Mouse (Mus musculus): ENCODE data around the gene Sox5. TPM values are rescaled to one million over a fixed set of nuclear protein-coding genes. Genes with fewer than 3 reads are reported as not detected.

Sox5 gene
- polyA plus RNA-seq, 1 experiment from 2014 or later = 4.9 TPM

DNA sequence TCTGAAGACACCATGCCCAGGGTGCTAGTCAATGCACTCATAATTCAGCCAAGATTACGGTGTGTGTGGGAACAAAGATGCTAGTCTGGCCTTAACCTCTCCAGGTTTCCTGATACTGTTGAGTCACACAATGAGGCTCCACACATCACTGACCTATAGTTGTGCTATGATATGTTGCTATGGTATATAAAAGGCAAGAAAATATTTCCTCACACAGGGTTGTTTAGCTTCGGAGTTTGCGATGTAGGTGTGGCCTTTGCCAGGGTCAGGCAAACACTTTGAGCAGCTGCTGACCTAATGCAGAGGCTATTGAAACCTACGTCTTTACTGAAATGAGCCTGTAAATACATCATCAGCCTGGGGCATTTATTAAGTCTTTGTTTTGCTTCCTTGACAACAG, 833.7 kb downstream of the Sox5 start:
- Histone ChIP-seq H3K27ac (no peak overlapping the region), H3K27me3 (no peaks in the 10 kb centered on the region), H3K9ac (no peak overlapping the region), H3K4me2 (no peak overlapping the region), H3K4me1 (replicated peaks) (no peaks in the 10 kb centered on the region), H3K9me3 (replicated peaks) (no peaks in the 10 kb centered on the region), H3K36me3 (no peaks in the 10 kb centered on the region), H3K4me3 (replicated peaks) (no peak overlapping the region)
- ATAC-seq (ENCODE audit: low read depth) = no peak
- DNase-seq = no peak
- 73% methylated on average over 4 of the region's 4 CpGs for WGBS (ENCODE audit: insufficient replicate concordance)

DNA sequence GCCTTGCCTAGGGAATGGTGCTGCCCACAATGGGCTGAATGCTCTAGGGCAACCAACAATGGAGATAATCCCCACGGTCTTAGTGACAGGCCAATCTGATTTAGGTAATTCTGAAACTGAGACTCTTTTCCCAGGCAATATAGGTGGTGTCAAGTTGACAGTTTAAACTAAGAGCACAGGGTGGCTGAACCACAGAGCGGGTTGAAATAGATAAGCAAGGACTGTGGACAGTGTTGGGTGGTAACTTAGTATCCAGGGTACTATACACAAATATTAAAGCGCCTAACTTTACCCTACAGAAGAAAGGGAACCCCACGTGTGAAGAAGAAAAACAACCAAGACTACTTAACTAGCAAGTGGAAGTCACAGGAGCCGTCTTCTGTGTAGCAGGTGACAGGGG, 838.7 kb downstream of the Sox5 start:
- no peak overlapping the region for H3K27ac ChIP-seq
- no peak overlapping the region for H3K9ac ChIP-seq
- DNase-seq (no peak), ATAC-seq (ENCODE audit: low read depth) (peak; percentile 47; the same call in 1 of the 2 replicates)
- no peaks in the 10 kb centered on the region for H3K27me3 ChIP-seq
- no peak overlapping the region for H3K4me2 ChIP-seq
- WGBS (ENCODE audit: insufficient replicate concordance) = 51% methylated on average over 5 of the region's 5 CpGs
- no peaks in the 10 kb centered on the region for H3K36me3 ChIP-seq
- no peak overlapping the region for H3K4me3 ChIP-seq (replicated peaks)
- no peaks in the 10 kb centered on the region for H3K4me1 ChIP-seq (replicated peaks)
- no peaks in the 10 kb centered on the region for H3K9me3 ChIP-seq (replicated peaks)

- Histone ChIP-seq H3K9me3 (replicated peaks) (no peaks in the 10 kb centered on the region), H3K27me3 (no peaks in the 10 kb centered on the region), H3K9ac (no peak overlapping the region), H3K27ac (no peak overlapping the region), H3K36me3 (no peaks in the 10 kb centered on the region), H3K4me2 (no peak overlapping the region), H3K4me1 (replicated peaks) (no peaks in the 10 kb centered on the region), H3K4me3 (replicated peaks) (no peak overlapping the region)
- no peak for DNase-seq
- WGBS (ENCODE audit: insufficient replicate concordance) = 64% methylated on average over 8 of the region's 8 CpGs
- no peak for ATAC-seq (ENCODE audit: low read depth)
Measured at GRCm38 (mm10) chr6:143941291-143941785, 840.4 kb downstream of the Sox5 start.

GRCm38 (mm10) chr6:143923146-143923545, 858.6 kb downstream of the Sox5 start:
- Histone ChIP-seq H3K27ac (no peak overlapping the region), H3K4me3 (replicated peaks) (no peak overlapping the region), H3K36me3 (no peaks in the 10 kb centered on the region), H3K4me2 (no peak overlapping the region), H3K27me3 (no peaks in the 10 kb centered on the region), H3K9me3 (replicated peaks) (no peaks in the 10 kb centered on the region), H3K4me1 (replicated peaks) (no peaks in the 10 kb centered on the region), H3K9ac (no peak overlapping the region)
- DNase-seq = no peak
- 77% methylated on average over 6 of the region's 6 CpGs for WGBS (ENCODE audit: insufficient replicate concordance)
- no peak for ATAC-seq (ENCODE audit: low read depth)

- H3K4me3 ChIP-seq (replicated peaks) = no peak overlapping the region
- ATAC-seq (ENCODE audit: low read depth) (no peak), DNase-seq (no peak)
- H3K4me2 ChIP-seq = no peak overlapping the region
- H3K9ac ChIP-seq = no peak overlapping the region
- 72% methylated on average over 16 of the region's 16 CpGs for WGBS (ENCODE audit: insufficient replicate concordance)
- no peaks in the 10 kb centered on the region for H3K4me1 ChIP-seq (replicated peaks)
- H3K36me3 ChIP-seq = no peaks in the 10 kb centered on the region
- H3K9me3 ChIP-seq (replicated peaks) = no peaks in the 10 kb centered on the region
- H3K27ac ChIP-seq = no peak overlapping the region
- H3K27me3 ChIP-seq = no peaks in the 10 kb centered on the region
Measured at GRCm38 (mm10) chr6:143918405-143918947, 863.3 kb downstream of the Sox5 start.

- no peak overlapping the region for H3K4me2 ChIP-seq
- no peak overlapping the region for H3K9ac ChIP-seq
- no peak overlapping the region for H3K4me3 ChIP-seq (replicated peaks)
- H3K36me3 ChIP-seq = no peaks in the 10 kb centered on the region
- ATAC-seq (ENCODE audit: low read depth) (no peak), DNase-seq (no peak)
- no peak overlapping the region for H3K27ac ChIP-seq
- H3K9me3 ChIP-seq (replicated peaks) = no peaks in the 10 kb centered on the region
- no peaks in the 10 kb centered on the region for H3K27me3 ChIP-seq
- H3K4me1 ChIP-seq (replicated peaks) = no peaks in the 10 kb centered on the region
- 68% methylated on average over 10 of the region's 10 CpGs for WGBS (ENCODE audit: insufficient replicate concordance)
Measured at GRCm38 (mm10) chr6:143916152-143916735, 865.5 kb downstream of the Sox5 start.

DNA sequence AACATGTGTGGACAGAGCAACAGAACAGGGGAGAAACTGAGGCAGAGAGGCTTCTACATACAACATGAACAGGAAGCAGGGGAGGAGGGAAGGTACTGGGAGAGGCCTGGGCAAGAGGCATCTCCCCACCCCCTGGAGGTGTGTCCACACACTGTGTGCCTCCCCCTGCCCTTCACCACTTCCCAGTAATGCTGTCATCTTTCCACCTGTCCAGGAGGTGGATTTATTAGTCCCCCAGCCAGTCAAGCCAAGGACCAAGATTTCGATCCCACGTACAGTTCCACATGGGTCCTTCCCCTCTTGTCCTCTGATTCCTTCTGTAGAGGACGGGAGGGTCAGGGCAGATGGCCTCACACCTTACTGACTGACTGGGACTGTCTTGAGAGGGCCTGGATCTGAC, 866.1 kb downstream of the Sox5 start:
- H3K27ac ChIP-seq = no peak overlapping the region
- H3K9ac ChIP-seq = no peak overlapping the region
- 84% methylated on average over 3 of the region's 3 CpGs for WGBS (ENCODE audit: insufficient replicate concordance)
- no peaks in the 10 kb centered on the region for H3K27me3 ChIP-seq
- DNase-seq (no peak), ATAC-seq (ENCODE audit: low read depth) (peak; percentile 31; the same call in 1 of the 2 replicates)
- no peak overlapping the region for H3K4me2 ChIP-seq
- H3K36me3 ChIP-seq = no peaks in the 10 kb centered on the region
- H3K9me3 ChIP-seq (replicated peaks) = no peaks in the 10 kb centered on the region
- no peaks in the 10 kb centered on the region for H3K4me1 ChIP-seq (replicated peaks)
- no peak overlapping the region for H3K4me3 ChIP-seq (replicated peaks)

GRCm38 (mm10) chr6:143912316-143912715, 869.5 kb downstream of the Sox5 start:
- H3K27ac ChIP-seq = no peak overlapping the region
- no peak overlapping the region for H3K9ac ChIP-seq
- DNase-seq = no peak
- no peaks in the 10 kb centered on the region for H3K9me3 ChIP-seq (replicated peaks)
- 62% methylated on average over 3 of the region's 3 CpGs for WGBS (ENCODE audit: insufficient replicate concordance)
- no peaks in the 10 kb centered on the region for H3K4me1 ChIP-seq (replicated peaks)
- no peaks in the 10 kb centered on the region for H3K27me3 ChIP-seq
- H3K36me3 ChIP-seq = no peaks in the 10 kb centered on the region
- H3K4me2 ChIP-seq = no peak overlapping the region
- no peak for ATAC-seq (ENCODE audit: low read depth)
- no peak overlapping the region for H3K4me3 ChIP-seq (replicated peaks)

DNA sequence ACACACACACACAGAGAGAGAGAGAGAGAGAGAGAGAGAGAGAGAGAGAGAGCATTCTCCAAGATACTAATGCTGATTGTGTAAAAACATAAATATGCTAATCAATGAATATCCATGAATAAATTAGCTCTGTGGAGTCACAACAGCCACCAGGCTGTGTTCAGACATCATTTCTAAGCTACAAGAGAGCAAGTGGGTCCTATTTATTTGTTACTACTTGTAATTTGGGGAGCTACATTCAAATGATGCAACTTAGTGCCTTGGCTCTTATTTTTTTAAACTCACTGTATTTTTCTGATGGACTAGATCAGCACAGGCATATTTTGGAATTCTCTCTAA, 877.1 kb downstream of the Sox5 start:
- H3K4me3 ChIP-seq (replicated peaks) = no peak overlapping the region
- H3K36me3 ChIP-seq = no peaks in the 10 kb centered on the region
- no peak overlapping the region for H3K4me2 ChIP-seq
- no peaks in the 10 kb centered on the region for H3K4me1 ChIP-seq (replicated peaks)
- H3K27me3 ChIP-seq = no peaks in the 10 kb centered on the region
- DNase-seq = no peak
- H3K27ac ChIP-seq = no peak overlapping the region
- no peak overlapping the region for H3K9ac ChIP-seq
- H3K9me3 ChIP-seq (replicated peaks) = no peaks in the 10 kb centered on the region
- ATAC-seq (ENCODE audit: low read depth) = no peak

GRCm38 (mm10) chr6:143903981-143904692, 877.6 kb downstream of the Sox5 start:
- Histone ChIP-seq H3K9me3 (replicated peaks) (no peaks in the 10 kb centered on the region), H3K27me3 (no peaks in the 10 kb centered on the region), H3K4me2 (no peak overlapping the region), H3K4me3 (replicated peaks) (no peak overlapping the region), H3K27ac (no peak overlapping the region), H3K36me3 (no peaks in the 10 kb centered on the region), H3K4me1 (replicated peaks) (no peaks in the 10 kb centered on the region), H3K9ac (no peak overlapping the region)
- DNase-seq (no peak), ATAC-seq (ENCODE audit: low read depth) (no peak)
- WGBS (ENCODE audit: insufficient replicate concordance) = 69% methylated on average over 10 of the region's 10 CpGs

GRCm38 (mm10) chr6:143900871-143901270, 880.9 kb downstream of the Sox5 start:
- no peaks in the 10 kb centered on the region for H3K9me3 ChIP-seq (replicated peaks)
- no peaks in the 10 kb centered on the region for H3K27me3 ChIP-seq
- no peak for ATAC-seq (ENCODE audit: low read depth)
- H3K4me3 ChIP-seq (replicated peaks) = no peak overlapping the region
- H3K4me1 ChIP-seq (replicated peaks) = no peaks in the 10 kb centered on the region
- H3K9ac ChIP-seq = no peak overlapping the region
- H3K36me3 ChIP-seq = no peaks in the 10 kb centered on the region
- WGBS (ENCODE audit: insufficient replicate concordance) = 75% methylated on average over 4 of the region's 4 CpGs
- no peak overlapping the region for H3K27ac ChIP-seq
- no peak overlapping the region for H3K4me2 ChIP-seq
- DNase-seq = no peak

GRCm38 (mm10) chr6:143895092-143895491, 886.7 kb downstream of the Sox5 start:
- WGBS (ENCODE audit: insufficient replicate concordance) = 83% methylated on average over 6 of the region's 6 CpGs
- Histone ChIP-seq H3K4me3 (replicated peaks) (no peak overlapping the region), H3K27me3 (no peaks in the 10 kb centered on the region), H3K4me1 (replicated peaks) (no peaks in the 10 kb centered on the region), H3K27ac (no peak overlapping the region), H3K4me2 (no peak overlapping the region), H3K9ac (no peak overlapping the region), H3K36me3 (no peaks in the 10 kb centered on the region), H3K9me3 (replicated peaks) (no peaks in the 10 kb centered on the region)
- no peak for DNase-seq
- no peak for ATAC-seq (ENCODE audit: low read depth)
